Mouse (Mus musculus) right cerebral cortex, postnatal 25 days (tissue): ENCODE measurements around the gene Smchd1.
"Not testable (repeated sequence)": the region's sequence is repeated elsewhere in the genome, so short reads cannot be mapped to it uniquely, and the experiment has no call there.

Experiments
- DNase-seq: peaks from one replicate; pipeline ENCODE4 v3.0.0; 2022

Gene Smchd1

DNA sequence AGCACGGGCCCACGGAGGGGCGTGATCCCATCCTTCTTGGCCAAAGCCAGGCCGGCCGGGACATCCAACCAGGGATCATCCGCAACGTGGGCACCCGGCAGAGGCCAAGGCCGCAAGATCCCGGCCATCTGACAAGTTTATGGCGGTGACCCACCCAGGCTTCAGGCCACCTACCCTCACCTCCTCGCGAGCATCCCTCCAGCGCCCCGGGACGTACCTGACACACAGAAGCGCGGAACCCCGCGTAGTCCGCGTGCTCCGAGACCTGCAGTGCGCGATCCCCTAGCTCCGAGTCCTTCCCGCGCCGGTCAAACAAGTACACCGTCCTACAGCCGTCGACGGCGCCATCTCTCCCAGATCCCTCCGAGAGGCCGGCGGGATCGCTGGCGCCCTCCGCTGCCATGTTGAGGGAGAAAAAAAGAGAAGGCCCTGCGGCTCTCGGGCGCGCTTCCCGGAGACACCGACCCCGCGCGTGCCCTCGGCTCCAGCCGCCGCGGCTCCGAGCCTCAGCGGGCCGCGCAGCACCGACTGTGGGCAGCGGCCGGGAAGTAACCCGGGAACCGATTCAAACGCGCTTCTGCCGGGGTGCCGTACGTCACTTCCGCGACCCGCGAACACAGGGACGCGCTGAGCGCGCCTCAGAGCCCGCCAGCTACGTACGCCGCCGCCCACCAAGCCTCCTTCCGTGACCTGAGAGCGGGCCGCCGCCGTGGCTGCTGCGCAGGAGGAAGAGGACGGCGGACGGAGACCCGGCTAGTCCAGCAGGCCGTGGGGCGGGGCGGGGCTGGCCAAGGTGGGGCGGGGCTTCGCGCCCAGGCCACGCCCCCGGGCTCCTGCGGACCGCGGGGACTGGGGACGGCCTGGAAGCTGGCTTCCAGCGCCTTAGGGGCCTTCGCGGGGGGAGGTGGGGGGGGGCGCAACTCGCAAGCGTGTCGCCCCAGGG, at the start of gene Smchd1:
Smchd1 (minus strand) TSS at position 582 of the 943 bp plus-strand sequence.
- peak; percentile 93 for DNase-seq

DNA sequence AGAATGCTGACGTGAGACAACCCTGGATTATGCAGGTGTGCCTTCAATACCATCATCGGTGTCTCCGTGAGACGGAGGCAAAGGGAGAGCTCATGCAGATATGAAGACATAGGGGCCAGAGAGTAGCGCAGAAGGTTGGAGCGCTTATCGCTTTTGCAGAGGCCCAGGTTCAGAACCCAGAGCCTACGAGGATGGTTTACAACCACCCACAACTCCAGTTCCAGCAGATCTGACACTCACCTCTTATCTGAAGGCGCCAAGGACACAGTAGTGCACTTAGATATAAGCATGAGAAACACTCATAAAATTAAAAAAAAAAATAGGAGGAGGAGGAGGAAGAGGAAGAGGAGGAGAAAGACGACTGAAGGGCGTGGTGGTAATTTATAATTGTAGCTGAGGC, 35.2 kb upstream of the Smchd1 start:
- DNase-seq, result no peak

DNA sequence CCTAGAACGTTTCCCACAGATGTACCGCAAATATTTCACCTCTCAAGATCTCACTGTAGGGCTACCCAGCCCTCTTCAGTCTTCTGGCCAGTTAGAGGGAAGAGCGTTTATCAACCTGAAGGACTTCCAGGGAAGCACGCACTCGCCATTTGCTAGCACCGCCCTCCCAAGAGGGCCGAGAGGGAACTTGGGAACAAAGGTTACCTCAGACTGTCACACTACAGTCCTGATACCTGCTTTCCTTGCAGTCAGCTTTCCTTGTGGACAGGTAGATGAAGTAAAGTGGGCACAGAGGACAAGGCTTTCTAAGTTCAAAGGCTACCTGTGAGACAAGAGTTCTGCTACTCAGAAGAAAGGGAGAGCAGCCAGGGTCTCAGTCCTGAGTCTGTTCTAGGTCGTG, 31.7 kb upstream of the Smchd1 start:
- DNase-seq, result no peak

DNA sequence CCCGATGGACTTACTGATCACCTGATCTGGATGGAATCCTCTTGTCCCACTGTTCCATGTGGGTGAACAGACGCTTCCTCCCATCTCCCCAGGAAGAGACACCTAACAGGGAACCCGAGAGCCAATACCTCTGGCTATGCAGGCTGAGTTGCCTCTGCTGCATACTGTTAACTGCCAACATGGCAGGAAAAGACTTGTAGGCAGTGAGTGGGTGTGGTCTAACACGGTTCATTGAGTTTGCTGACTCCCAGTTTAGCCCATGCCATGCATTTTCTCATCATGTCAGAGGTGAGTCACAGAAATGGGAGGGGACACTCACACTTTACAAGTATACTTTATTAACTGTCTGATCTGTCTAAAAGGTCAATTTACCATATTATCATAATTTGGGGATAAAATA, 20.6 kb upstream of the Smchd1 start:
- no peak for DNase-seq

DNA sequence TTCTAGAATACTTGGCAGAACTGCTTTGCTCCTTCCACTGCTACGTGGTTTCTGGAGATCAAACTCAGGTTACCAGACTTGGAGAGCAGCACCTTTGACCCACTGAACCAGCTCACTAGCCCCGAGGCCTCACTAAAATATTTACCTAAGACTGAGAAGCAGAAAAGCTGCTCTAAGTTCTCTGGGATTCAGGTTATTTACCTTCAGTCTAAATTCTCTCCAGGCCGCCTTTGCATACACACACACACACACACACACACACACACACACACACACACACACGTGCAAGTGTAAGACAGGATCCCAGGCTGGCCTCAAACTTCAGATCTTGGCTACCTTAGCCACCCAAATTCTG, 16.2 kb upstream of the Smchd1 start:
- no peak for DNase-seq

DNA sequence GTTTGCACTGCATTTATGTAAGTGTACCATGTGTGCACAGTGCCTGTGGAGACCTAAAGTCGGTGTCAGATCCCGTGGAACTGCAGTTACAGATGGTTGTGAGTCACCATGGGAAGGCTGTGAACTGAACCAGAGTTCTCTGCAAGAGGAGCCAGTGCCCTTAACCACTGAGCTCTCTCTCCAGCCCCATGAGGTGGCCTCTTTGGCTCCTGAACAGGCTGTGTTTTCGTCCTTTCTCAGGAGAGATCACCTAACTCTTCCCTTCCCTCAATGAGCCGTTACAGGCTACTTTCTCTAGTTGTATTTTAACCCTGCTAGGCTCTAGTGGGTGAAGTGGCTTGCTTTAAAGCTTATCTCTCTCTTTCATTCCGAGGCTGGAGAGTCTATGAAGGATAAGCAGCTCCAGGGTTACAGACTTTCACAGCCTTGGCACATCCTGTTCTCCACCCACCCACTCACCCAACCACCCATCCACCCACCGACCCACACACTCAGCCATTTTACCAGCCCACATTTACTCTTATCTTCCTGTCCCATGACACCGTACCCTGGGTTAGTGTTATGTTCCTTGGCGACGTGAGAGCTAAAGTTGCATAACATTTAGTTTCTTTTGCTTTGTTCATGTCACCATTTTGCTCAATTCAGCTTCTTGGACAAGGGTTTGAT, 15.7 kb upstream of the Smchd1 start:
- DNase-seq, result no peak

DNA sequence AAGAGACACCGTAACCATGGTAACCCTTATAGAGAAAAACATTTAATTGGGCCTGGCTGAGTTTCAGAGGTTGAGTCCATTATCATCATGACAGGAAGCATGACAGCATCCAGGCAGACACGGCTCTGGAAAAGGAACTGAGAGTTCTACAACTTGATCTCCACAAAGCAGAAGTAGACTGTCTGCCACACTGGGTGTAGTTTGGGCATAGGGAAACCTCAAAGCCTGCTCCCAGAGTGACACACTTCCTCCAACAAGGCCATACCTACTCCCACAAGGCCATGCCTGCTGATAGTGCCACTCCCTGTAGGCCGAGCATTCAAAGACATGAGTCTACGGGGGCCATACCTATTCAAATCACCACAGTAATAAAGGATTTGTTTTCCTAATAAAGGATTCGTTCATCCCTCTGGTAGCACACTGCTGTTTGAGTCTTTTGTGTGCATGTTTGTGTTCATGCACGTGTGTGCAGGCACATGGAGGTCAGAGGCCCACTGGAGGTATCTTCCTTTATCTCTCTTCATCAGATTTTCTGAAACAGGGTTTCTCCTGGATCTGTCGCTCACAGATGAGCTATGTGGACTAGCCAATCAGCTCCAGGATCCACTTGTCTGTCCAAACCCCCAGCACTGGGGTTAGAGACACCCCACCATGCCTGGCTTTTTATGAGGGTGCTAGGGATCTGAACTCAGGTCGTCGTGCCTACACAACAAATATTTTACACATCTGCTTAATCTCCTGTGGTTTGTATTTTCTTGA, 14.7 kb upstream of the Smchd1 start:
- no peak for DNase-seq

DNA sequence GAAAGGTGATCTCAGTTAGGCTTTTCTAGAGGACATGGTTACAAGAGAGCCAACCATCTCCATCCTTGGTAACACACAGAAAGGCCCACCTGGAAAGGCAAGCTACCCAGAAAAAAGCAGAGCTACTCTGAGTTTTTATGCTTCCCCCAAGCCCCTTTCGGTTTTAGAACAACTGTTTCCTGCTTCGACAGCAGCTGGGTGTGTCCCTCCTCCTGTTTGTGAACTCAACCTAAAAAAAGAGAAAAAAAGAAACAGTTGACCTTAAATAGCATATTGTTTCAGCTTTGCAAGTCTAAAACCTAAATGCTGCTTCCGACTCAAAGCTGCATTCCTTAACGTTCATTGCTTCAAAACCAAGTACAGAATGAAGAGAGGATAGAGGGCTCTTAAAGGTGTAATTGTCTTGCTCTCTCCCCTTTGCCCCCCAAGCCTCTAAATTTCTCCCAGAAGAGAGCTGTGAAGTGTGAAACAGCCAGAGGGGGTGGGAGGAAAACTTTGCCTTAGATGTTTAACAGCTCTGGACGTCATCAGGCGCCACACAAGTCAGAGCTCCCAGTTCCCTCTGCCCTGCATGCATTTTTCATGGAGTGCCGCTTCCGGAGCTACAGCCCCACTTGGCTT, 11.2 kb upstream of the Smchd1 start:
- no peak for DNase-seq

DNA sequence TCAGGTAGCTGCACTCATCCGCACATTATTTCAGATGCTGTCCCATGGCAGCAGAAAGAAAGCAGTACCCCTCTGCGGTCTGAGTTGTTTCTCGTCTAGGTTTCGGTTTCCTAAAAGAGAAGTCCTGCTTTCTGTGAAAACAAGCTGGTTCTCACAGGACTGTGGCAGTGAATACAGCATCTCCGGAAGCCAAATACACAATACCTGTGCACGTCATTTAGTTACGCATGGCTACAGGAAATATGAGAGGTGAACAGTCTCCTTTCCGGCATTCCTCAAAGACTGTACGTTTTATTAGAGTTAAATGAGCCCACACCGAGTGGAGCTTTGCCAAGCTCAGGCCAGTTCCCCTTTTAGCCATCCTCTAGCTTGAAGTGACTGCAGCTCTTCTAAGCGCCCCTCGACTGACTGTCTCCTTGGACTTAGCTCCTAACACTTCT, 10.7 kb upstream of the Smchd1 start:
- peak; percentile 8 for DNase-seq

DNA sequence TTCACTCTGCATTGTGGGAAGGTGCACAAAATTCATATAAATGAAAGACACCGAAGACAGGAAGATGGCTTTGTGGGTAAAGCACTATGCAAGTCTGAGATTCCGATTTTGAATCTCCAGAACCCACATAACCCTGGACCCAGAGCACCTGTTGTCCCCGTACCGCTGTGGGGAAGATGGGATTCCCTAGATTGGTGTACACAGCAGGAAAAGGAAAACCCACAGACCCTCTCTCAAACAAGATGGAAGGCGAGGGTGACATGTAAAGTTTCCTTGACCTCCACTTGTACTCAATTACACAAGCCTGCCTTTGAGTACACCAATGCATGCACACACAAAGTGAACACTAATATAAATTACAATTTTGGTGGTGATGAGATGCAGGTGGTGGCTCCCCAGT, 9.6 kb upstream of the Smchd1 start:
- DNase-seq, result no peak

DNA sequence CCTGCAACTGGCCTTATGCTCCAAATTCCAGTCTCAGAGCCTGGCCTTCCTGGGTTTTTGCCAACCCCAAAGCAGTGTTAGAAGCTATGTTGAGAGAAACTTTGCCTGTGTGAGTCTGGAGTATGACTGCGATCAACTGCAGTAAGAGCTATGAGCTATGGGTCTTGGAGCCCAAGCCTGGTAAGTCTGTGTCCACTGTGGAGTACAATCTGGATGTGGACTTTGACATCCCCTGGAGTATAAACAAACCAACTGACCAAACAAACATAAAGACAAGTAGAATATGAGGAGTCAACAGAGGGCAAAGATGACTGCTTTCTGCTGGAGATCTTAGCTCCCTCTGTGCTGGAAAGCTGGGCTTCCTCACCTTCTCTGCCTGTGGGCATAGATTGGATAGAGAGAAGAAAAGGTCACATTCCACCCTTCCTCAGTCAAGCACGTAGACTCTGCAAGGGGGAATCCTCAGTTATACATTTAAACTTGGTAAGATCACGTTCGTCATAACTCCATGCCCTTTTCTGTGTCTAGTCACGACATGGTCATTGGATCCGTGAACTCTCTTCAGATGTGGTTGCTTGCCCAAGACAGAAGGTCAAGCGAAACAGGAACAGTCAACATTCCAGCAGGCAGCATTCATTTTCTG, 8.4 kb upstream of the Smchd1 start:
- no peak for DNase-seq

DNA sequence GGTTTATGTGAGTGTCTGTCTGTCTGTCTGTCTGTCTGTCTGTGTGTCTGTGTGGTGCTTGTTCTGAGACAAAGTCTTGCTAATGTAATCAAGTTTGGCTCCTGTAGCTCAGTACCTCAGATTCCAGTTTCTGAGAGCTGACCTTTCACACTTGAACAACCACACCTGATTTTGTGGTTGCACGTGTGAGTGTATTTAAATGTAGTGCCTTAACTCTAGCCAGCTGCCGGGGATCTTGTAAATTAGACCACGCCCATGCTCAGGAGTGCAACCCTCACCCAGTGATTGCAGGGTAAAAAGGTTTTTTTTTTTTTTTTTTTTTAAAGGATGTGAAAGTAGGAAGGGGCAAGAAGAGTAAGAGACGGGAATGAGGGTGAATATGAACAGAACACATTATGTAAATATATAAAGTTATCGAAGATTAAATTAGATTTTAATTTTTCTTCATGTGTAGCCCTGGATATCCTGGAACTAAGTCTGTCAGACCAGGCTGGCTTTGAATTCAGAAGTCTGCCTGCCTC, 4.3 kb upstream of the Smchd1 start:
- no peak for DNase-seq

DNA sequence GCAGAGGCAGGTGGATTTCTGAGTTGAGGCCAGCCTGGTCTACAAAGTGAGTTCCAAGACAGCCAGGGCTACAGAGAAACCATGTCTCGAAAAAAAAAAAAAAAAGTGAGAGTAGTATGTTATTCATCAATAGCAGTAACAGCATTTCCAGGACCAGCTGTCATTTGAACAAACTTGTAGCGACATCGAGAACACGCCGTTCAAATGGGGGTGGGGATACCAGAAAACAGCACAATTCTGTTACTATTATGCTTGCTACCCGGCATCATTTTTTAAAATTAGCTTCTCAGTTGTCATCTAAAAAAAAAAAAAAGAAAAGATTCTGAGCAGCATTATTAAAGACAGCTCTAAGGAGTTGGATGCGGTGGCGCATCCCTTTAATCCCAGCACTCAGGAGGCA, 2.3 kb upstream of the Smchd1 start:
- DNase-seq, result no peak

DNA sequence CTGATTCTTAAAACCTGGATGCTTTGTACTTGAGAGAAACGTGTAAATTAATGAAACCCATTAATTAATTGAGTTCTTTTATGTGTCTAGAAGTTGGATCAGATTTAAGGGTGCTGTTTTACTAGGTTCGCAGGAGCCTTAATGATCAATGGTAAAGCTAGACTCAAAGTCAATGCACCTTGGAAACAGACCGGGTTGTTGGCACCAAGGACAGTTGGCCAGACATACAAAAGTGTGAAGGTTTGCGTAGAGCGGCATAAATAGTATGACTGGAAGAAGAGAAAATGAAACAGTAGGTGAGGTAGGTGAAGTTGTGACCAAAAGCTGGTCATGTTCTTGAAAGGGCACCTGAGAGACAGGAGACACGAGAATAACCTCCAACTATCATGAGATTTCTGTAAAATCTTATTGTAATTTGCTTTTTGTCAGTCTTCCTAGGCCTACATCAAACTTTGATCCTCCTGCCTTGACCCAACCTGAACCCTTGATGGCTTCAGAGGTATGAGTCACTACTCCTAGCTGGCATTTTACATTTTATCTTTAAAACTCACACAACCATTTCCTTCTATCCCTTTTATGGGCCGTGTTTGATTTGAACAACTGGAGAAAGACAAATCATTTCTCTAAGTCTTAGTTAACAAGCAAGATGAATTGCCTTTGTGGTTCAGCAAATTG, 1.3 kb upstream of the Smchd1 start:
- no peak for DNase-seq

DNA sequence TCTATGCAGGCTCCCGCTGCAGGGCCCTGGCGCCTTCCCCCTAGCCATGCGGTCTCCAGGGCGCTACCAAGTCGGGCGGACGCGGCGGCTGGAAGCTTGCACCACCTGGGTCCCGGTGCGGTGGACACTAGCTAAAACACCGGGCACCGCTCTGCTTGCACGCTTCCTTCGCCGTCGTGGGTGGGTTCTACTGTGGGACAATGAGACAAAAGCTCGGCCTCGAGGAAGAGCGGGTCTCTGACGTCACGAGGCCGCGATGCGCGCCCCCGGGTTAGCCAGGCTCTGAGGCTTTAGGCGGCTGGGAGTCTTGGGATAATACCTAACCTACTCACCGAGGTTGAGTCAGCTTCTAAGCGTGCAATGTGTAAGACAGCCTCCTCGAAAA, 554 bp upstream of the Smchd1 start:
- peak; percentile 68 for DNase-seq

DNA sequence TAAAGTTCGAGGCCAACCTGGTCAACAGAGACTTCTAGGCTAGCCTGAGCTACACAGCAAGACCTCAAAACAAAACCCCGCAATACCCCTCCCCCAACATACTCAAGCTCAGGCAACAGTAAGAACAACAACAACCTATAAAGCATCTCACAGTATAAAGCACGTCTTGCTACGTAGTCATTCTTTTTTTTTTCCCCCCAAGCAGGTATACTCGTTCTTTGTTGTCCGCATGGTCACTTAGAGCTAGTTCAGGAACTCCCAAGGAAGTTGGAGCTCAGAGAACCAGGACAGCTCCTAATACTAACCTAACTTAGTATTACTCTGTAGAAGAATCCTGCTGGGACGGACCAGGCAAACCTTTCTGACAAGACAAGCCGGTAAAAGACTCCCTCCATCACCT, 1.0 kb downstream of the Smchd1 start:
- DNase-seq, result no peak

DNA sequence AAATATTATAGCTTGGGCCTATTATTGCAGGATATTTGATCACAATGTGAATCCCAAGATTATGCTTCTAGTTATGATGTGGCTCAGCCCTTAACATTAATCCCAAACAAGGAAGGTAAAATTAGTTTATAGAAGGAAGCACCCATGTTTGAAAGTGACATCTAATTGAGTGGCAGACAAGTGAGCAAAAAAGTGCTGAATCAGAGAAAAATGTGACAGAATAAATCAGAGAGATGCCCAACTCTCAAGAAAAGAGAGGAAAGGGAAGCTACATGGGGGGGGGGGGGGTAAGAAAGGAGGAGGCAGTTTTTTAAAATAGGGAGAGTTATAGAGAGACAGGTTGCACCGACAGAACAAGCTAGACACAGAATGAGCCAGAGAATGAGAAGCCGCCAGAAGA, 3.9 kb downstream of the Smchd1 start:
- DNase-seq, result no peak

DNA sequence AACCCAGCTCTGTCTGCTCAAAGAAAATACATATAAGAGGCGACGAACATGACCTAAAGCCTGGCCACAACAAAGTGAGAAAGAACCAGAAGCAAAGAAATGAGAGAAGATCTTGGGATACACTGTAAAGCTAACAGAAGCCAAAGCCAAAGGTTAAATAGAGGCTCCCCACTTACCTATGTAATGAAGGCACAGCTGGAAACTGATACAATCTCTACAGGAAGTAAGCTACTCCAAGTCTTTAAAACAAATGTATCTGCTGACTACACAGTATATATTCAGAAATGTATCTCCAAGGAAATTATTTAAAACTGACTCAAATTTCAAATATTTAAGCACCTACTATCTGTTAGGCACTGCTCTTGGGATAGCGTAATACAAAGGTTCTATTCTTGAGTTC, 14.8 kb downstream of the Smchd1 start:
- DNase-seq, result no peak

DNA sequence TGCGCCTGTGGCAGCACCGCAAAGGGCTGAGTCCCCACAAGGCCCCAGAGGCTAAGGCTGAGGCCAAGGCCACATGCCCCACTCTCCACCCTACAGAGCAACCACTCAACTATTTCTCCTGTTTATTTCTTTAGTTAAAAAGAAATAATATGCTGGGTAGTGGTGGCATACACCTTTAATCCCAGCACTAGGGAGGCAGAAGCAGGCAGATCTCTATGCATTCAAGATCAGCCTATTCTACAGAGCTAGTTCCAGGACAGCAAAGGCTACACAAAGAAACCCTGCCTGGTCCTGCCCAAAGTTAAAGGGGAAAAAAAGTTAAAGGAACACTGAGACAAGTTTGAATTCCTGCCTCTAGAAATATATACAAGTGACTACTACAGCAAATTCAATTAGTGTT, 15.3 kb downstream of the Smchd1 start, which contains the start of gene Gm4707:
Gm4707 (minus strand) TSS at position 101 of the 400 bp plus-strand sequence.
- no peak for DNase-seq

DNA sequence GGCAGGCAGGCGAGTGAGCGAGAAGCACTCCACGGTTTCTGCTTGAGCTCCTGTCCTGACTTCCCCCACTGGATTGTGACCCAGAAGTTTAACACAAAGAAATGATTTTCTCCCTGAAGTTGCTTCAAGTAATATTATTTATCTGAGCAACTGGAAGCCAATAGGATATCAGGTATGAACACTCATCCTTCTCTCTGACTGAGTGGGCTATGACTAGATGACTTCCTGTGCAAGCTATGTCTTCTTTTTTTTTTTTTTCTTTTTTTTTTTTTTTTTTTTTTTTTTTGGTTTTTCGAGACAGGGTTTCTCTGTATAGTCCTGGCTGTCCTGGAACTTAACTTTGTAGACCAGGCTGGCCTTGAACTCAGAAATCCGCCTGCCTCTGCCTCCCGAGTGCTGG, 17.8 kb downstream of the Smchd1 start:
- not testable (repeated sequence) for DNase-seq

DNA sequence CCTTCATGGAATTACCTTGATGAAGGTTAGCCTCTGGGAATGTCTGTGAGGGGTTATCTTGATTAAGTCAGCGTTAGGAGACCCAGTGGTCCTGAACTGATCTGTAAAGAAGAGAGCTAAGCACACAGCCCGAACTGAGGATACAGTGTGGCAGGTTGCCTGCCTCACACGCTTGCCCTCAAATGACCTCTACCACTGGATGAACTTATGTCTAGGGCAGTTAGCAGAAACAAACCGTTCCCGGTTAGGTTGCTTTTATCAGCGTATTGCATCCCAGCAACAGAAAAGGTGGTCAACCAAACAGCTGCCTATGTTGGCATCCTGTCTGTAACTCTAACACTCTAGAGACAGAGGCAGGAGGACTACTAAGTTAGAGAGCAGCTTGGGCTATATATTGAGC, 30.0 kb downstream of the Smchd1 start:
- DNase-seq, result no peak

DNA sequence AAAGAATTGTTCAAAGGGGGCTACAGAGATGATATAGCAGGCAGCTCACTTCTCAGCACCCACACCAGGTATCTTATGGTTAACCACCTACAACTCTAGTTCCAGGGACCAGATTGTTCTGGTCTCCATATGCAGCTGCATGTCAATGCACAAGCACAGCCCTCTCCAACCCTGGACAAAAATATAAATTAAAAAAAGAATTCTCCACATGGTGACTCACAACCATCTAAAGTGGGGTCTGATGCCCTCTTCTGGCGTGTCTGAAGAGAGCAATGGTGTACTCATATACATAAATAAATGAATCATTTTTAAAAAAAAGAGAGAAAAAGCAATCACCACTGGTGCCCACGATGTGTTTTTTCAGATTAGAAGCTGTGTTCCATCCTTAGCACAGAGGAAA, 30.4 kb downstream of the Smchd1 start:
- DNase-seq, result no peak
